Mouse (Mus musculus): Measurements from ENCODE around the gene Fopnl.

Gene Fopnl

GRCm38 (mm10) chr16:14307373-14307772, 9.8 kb downstream of the Fopnl start:
- DNase-seq (ENCODE audit: low read depth) = peak; percentile 45

- DNase-seq (ENCODE audit: low read depth) = no peak
These were observed 10.8 kb downstream of the Fopnl start for GRCm38 (mm10) chr16:14306451-14306850.

GRCm38 (mm10) chr16:14304791-14305190, 12.4 kb downstream of the Fopnl start:
- no peak for DNase-seq (ENCODE audit: low read depth)

DNA sequence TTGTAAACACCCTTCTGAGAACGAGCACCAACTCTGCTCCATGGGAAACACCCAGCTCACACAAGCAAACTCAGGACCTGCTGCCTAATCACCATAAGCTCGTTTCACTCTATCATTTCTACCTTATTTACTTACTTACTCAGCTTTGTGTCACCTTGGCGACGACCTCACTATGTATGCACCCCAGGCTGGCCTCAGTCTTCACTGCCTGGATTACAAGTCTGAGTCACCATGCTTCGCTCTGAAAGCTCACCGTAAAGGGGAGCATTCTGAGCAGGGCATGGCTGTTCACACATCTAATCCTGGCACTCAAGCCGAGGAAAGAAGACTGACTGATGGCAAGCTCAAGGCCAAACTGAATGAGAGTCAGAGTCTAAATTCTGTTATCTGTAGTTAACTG, 13.5 kb downstream of the Fopnl start:
- no peak for DNase-seq (ENCODE audit: low read depth)

- no peak for DNase-seq (ENCODE audit: low read depth)
These were observed 14.1 kb downstream of the Fopnl start for GRCm38 (mm10) chr16:14303148-14303547.

DNA sequence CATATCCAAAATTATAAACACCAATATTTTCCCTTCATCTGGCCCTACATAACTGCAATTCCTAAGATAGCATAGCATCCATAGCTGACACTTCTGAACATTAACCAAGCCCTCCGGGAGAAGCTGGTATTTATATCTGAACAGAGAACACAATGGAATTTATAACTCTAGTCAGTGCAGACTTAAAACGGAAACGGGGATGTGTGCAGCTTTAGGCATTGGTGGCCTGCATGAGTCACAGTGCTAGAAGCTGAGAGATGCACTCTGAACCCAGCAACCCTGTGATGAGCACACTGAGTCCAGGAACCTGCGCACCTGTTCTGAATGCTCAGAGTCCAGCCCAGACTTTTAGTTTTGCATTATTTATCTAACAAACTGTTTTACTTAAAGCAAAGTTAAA, 18.7 kb downstream of the Fopnl start:
- no peak for DNase-seq (ENCODE audit: low read depth)

DNA sequence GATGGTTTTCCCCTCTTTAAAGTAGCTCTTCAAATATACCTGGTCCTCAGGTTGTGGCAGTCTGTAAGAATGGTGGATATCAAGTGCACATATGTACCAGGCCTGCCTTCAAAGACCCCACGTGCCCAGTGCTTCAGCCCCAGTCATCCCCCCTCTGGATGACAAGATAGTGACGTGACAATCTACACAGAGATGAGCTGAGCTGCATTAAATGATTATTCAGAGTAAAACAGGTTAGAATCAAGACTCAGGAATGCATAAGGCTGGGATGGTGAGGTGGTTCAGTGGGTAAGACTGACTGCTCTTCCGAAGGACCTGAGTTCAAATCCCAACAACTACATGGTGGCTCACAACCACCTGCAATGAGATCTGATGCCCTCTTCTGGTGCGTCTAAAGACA, 19.5 kb downstream of the Fopnl start:
- no peak for DNase-seq (ENCODE audit: low read depth)

GRCm38 (mm10) chr16:14297137-14297536, 20.1 kb downstream of the Fopnl start:
- no peak for DNase-seq (ENCODE audit: low read depth)

- DNase-seq (ENCODE audit: low read depth) = no peak
These were observed 20.6 kb downstream of the Fopnl start for GRCm38 (mm10) chr16:14296544-14297124.

DNA sequence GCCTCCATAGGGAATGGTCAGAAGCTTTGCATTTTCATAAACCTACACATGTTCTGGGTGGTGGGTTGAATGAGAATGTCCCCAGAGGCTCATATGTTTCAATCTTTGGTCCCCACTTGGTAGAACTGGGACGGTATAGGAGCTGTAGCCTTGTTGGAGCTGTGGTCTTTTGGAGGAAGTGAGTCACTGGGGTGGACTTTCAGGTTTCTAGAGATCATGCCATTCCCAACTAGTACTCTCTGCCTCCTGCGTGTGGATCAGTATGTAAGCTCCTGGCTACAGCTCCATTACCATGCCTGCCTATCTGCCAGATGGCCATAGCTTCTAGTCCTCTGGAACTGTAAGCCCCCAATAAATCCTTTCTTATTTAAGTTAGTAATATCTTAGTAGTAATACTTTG, 21.9 kb downstream of the Fopnl start:
- DNase-seq (ENCODE audit: low read depth) = no peak

DNA sequence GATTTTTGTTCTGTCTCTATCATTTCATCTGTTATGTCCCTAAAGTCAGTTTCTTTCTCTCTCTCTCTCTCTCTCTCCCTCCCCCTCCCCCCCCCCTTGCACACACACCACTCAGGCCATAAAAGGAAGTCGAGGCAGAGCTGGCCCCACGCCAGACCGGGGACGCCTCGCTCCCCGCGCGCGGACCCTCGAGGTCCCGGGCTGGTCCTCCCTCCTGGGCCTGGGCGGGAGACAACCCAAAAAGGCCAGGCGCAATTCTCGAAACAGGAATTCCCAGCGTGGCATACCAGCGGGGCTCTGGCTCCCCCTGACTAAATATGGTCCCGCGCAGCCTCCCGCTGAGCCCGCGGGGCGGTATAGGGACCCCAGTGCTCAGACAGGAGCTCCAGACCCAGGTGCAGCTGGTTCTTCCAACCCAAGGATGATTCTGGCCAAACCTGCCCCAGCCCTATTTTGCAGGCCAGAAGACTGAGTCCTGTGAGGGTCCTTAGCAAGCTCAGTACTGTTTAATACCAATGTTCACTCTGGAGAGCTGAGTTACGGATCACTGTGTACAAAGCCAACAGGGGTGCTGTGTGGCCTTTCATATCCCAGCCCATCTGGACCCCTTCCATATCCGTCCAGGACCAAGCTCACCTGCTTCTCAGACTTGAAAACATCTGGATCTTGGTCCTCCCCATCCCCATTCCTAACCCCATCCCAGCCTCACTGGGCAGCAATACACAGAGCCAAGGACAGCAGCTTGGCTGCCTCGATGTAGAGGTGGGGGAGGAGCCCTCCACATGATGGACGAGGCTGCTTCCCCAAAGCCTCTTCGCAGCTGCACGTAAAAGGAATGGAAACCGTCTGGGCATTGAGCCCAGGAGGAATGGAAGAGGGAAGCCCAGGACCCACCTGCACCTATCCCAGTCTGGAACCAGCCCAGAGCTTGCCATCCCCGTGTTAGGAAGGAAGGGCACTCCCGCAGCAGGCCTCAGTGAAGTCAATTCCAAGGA, 24.7 kb downstream of the Fopnl start:
- no peak for DNase-seq (ENCODE audit: low read depth)

- no peak for DNase-seq (ENCODE audit: low read depth)
These were observed 26.0 kb downstream of the Fopnl start, which contains the start of gene Myh11 for GRCm38 (mm10) chr16:14291223-14291622. Myh11 (minus strand) TSS chr16:14291372.

DNA sequence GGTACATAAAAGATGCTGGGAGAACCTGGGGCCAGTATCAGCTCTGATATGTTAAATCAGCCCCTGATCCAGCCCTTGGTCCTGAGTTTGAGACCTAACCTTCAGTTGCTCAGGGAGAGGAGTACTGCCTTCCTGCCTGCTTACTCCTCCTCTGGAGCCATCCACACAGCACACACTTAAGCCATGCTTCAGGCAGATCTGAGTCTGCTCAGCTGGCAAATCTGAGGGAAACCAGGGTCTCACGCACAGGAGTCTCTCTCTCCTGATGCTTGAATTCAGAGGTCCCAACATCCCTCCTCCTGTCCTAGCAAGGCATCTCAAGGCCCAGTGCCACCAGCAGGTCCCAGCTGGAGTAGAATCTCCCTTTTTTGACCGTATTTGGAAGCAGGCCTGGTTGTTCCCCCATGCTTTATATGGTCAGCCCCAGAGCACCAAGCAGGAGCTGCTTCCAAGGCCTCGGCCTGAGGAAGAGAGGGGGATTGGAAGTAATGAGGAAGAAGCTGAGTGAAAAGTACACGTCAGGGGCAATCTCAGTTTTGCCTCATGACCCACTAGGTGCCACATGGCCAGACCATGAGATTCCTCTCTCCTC, 44.7 kb downstream of the Fopnl start:
- no peak for DNase-seq (ENCODE audit: low read depth)

- no peak for DNase-seq (ENCODE audit: low read depth)
These were observed 51.8 kb downstream of the Fopnl start for GRCm38 (mm10) chr16:14265203-14265920.

- DNase-seq (ENCODE audit: low read depth) = no peak
These were observed 52.7 kb downstream of the Fopnl start for GRCm38 (mm10) chr16:14264504-14264903.

GRCm38 (mm10) chr16:14263241-14263640, 54.0 kb downstream of the Fopnl start:
- DNase-seq (ENCODE audit: low read depth) = no peak

GRCm38 (mm10) chr16:14262410-14262809, 54.8 kb downstream of the Fopnl start:
- no peak for DNase-seq (ENCODE audit: low read depth)

GRCm38 (mm10) chr16:14258856-14259255, 58.3 kb downstream of the Fopnl start:
- no peak for DNase-seq (ENCODE audit: low read depth)

DNA sequence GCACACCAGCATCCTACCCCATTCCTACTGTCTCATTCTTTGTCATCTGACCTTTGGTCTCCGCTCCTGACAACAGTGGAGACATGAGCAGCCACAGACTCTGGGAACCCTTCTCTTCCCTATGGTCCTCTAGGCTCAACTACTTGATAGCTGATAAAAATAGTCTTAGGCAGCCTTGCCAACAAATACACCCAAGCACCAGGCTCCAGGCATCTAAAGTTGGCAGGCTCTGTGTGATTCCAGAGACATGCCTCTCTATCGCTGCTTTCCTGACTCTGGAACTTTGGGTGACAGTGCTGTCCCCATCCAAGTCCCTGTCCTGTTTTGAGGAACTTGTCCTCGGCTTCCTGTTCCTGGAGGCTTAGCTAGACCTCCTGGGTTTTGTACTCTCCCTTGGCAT, 63.6 kb downstream of the Fopnl start:
- DNase-seq (ENCODE audit: low read depth) = no peak

DNA sequence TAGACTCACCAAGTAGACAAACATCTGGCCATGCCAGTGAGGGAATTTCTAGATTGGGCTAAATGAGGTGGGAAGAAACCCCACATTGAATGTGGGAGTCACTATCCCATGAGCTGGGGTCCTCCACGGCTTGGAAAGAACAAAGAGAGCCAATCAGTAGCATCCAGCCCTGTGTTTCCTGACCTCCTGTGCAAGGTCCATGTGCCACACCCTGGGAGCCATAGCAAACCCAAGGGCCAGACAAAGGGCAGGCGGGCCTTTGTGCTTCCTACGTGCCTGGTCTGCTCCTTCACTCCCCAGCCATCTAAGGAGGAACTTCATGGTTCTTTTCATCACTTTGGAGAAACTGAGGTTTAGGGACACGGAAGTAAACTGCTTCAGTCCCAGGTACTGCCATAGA, 64.3 kb downstream of the Fopnl start:
- DNase-seq (ENCODE audit: low read depth) = no peak

DNA sequence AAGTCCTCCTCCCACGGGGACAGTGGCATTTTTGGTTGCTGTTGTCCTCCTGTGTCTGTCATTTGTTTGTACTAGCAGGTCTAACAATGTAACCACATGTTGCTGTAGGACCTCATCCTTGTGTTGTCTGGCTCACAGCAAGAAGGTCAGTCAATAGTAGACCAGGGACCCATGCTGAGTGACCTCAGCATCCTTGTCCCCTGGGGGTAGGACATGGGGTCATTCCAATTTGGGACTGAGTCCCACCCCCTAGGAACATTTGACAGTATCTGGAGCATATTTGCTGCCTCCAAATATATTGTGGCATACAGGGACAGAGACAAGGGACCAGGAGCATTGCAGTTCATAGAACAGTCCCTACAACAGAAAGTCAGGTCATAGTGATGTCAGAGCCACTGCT, 67.3 kb downstream of the Fopnl start:
- no peak for DNase-seq (ENCODE audit: low read depth)
